Mouse (Mus musculus) kidney, adult 11 months (tissue): ENCODE measurements around the gene Gm11569.
"Not testable (repeated sequence)": the region's sequence is repeated elsewhere in the genome, so short reads cannot be mapped to it uniquely, and the experiment has no call there.

ENCODE experiments used
- DNase-seq: peaks from one replicate; pipeline ENCODE4 v3.0.0; 2022

The Gm11569 gene

GRCm38 (mm10) chr11:99798832-99799231, at the start of gene Gm11569:
Gene Gm11569, minus strand, starts transcription at chr11:99798932.
- not testable (repeated sequence) for DNase-seq

- DNase-seq: no peak
Observed at GRCm38 (mm10) chr11:99846746-99847145, 48.0 kb upstream of the Gm11569 start.

- DNase-seq: no peak
Observed at GRCm38 (mm10) chr11:99842185-99842584, 43.5 kb upstream of the Gm11569 start.

GRCm38 (mm10) chr11:99837966-99838365, 39.2 kb upstream of the Gm11569 start, which contains the start of gene 2300003K06Rik:
Gene 2300003K06Rik, minus strand, starts transcription at chr11:99838066.
- no peak for DNase-seq

GRCm38 (mm10) chr11:99815566-99815965, 16.8 kb upstream of the Gm11569 start, which contains the start of gene Gm11564:
Gene Gm11564, minus strand, starts transcription at chr11:99815666.
- not testable (repeated sequence) for DNase-seq

GRCm38 (mm10) chr11:99809792-99810191, 11.1 kb upstream of the Gm11569 start, which contains the start of gene Krtap4-13:
Gene Krtap4-13, minus strand, starts transcription at chr11:99809892.
- DNase-seq: not testable (repeated sequence)

GRCm38 (mm10) chr11:99804346-99804745, 5.6 kb upstream of the Gm11569 start, which contains the start of gene Gm11554:
Gene Gm11554, minus strand, starts transcription at chr11:99804446.
- DNase-seq: not testable (repeated sequence)

GRCm38 (mm10) chr11:99793367-99793766, 5.4 kb downstream of the Gm11569 start, which contains the start of gene Gm11596:
Gene Gm11596, minus strand, starts transcription at chr11:99793467.
- DNase-seq: no peak

GRCm38 (mm10) chr11:99784900-99785299, 13.8 kb downstream of the Gm11569 start, which contains the start of gene Krtap4-9:
Gene Krtap4-9, plus strand, starts transcription at chr11:99785200.
- not testable (repeated sequence) for DNase-seq

GRCm38 (mm10) chr11:99780604-99781003, 18.1 kb downstream of the Gm11569 start, which contains the start of gene Krtap4-8:
Gene Krtap4-8, minus strand, starts transcription at chr11:99780704.
- no peak for DNase-seq

- peak; percentile 5 for DNase-seq
Observed at GRCm38 (mm10) chr11:99778401-99778800, 20.3 kb downstream of the Gm11569 start.

GRCm38 (mm10) chr11:99772813-99773212, 25.9 kb downstream of the Gm11569 start, which contains the start of gene Gm11595:
Gene Gm11595, minus strand, starts transcription at chr11:99772913.
- DNase-seq: not testable (repeated sequence)

GRCm38 (mm10) chr11:99768410-99768809, 30.3 kb downstream of the Gm11569 start:
- no peak for DNase-seq

- no peak for DNase-seq
Observed at GRCm38 (mm10) chr11:99758877-99759276, 39.9 kb downstream of the Gm11569 start.
